Mouse (Mus musculus): ENCODE measurements around the gene Actn4.

DNA sequence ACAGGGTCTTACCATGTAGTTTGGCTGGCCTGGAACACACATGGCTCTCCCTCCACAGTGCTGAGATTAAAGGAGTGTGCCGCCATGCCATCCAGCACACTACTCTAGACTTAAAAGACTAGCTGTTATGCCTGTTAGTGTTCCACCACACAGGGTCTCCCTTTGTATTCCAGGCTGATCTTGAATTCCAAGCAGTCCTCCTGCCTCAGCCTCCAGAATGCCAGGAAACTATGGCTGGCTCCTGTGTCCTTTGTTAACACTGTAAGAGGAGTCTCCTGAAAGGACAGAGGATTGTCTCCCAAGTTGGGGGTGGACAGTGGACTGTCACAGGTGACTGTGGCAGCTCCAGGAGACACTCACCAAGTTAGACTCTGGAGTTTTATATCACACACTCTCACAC is 7.1 kb upstream of the Actn4 start:
- TF ChIP-seq CTCF (IDR thresholded peaks at IDR 0.05; ENCODE audit: control insufficient read depth, insufficient read depth, low read length) = no peak
- no peak for TF ChIP-seq POLR2A (IDR thresholded peaks at IDR 0.05; ENCODE audit: borderline replicate concordance, control insufficient read depth, low read depth, low read length)
